Mouse (Mus musculus): Measurements from ENCODE around the gene Bmp7. TPM values are rescaled to one million over a fixed set of nuclear protein-coding genes. Genes with fewer than 3 reads are reported as not detected.

Bmp7 gene
- total RNA-seq, 2 experiments from 2014 or later = 0.23 to 0.45 TPM

DNA sequence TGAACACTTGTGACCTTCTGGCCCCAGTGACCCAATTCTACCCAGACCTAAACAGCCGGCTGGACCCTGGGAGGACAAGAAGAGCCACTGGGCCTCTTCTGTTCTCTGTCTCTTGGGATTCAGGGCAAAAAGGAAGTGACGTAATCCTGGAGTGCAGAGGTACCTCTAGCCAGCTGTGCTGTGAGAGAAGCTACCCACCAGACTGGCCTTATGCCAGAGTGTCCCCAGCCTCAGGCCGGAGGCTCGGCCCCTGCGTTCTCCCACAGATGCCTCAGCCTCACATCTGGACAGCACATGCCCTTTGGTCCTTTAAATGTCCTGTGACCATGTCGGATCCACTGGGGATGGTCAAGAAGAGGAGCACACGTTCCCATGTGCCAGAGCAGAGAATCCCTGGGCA is 54.3 kb downstream of the Bmp7 start:
- no peak for TF ChIP-seq CTCF (IDR thresholded peaks at IDR 0.05)
- Histone ChIP-seq H3K4me3 (no peak overlapping the region), H3K27ac (no peak overlapping the region)
- DNase-seq = no peak
- intact Hi-C loops (cut with DNase I) = no loop called here

DNA sequence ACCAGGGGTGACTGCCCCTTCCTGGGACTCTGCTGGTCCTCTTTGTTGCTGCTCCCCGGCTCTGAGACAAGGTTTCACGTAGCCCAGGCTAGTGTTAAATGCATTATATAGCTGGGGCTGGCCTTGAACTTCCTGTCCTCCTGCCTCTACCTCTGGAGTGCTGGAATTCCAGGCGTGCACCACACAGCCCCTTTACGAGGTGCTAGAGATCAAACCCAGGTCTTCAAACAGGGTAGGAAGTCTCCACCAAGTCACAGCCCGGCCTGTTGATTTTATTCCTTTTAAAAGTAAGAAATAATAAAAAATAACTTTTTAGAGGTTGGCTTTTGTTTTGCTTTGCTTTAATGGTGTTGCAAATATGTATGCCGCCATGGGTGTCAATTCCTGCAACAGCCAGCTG is 55.5 kb downstream of the Bmp7 start:
- no peak for TF ChIP-seq CTCF (IDR thresholded peaks at IDR 0.05)
- intact Hi-C loops (cut with DNase I) = no loop called here
- no peak for DNase-seq
- Histone ChIP-seq H3K4me3 (no peak overlapping the region), H3K27ac (no peak overlapping the region)

DNA sequence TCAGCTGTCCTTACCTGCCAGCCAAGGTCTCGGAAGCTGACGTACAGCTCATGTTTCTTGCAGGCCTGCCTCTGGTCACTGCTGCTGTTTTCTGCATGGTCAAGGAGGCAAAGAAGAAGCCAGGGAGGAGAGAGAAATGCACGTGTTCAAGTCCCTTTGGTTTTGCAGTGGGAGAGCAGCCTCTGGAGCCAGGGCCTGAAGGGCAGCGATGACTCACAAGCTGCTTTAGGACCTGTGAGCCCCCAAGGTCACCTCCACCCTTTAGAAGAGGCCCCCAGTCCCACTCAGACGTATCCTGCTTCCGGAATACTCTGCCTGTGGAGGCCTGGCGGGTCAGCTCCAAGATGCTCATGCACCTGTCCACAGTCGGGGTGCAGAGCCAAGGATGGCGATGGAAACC is 64.9 kb downstream of the Bmp7 start:
- TF ChIP-seq CTCF (IDR thresholded peaks at IDR 0.05) = no peak
- no peak overlapping the region for H3K27ac ChIP-seq
- intact Hi-C loops (cut with DNase I) = no loop called here

GRCm38 (mm10) chr2:172866356-172866755 is 73.8 kb downstream of the Bmp7 start:
- Histone ChIP-seq H3K27ac (no peak overlapping the region), H3K4me3 (no peak overlapping the region)
- TF ChIP-seq CTCF (IDR thresholded peaks at IDR 0.05) = no peak
- intact Hi-C loops (cut with DNase I) = no loop called here
- DNase-seq = no peak

More for the DNA sequence above, 64.9 kb downstream of the Bmp7 start:
- no peak for DNase-seq
- H3K4me3 ChIP-seq = no peak overlapping the region

- Histone ChIP-seq H3K4me3 (no peak overlapping the region), H3K27ac (no peak overlapping the region)
- no peak for TF ChIP-seq CTCF (IDR thresholded peaks at IDR 0.05)
- DNase-seq = no peak
- intact Hi-C loops (cut with DNase I) = no loop called here
Measured at GRCm38 (mm10) chr2:172865165-172865564, 75.0 kb downstream of the Bmp7 start.

GRCm38 (mm10) chr2:172864566-172864965 is 75.6 kb downstream of the Bmp7 start:
- DNase-seq = no peak
- no peak for TF ChIP-seq CTCF (IDR thresholded peaks at IDR 0.05)
- no peak overlapping the region for H3K4me3 ChIP-seq
- no peak overlapping the region for H3K27ac ChIP-seq
- intact Hi-C loops (cut with DNase I) = no loop called here

DNA sequence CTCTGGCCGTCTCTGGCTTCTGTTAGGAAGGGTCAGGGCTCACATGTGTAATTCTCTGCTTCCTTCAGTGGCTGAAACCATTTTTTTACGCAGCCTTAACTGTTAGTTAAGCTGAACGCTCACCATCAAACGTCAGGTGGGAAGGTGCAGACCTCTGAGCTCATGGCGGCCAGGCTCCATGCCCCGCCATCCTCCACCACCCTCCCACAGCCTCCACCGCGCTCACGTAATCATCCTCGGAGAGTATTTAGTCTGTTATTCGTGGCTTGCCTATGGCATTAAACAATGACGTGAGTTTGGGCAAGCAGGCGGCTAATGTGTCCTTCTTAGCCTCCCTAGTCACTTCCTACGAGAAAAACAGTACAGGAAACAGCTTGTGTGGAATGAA is 76.7 kb downstream of the Bmp7 start:
- intact Hi-C loops (cut with DNase I) = no loop called here
- Histone ChIP-seq H3K27ac (no peak overlapping the region), H3K4me3 (no peak overlapping the region; the same call in 1 of the 2 replicates)
- no peak for DNase-seq
- TF ChIP-seq CTCF (IDR thresholded peaks at IDR 0.05) = no peak

DNA sequence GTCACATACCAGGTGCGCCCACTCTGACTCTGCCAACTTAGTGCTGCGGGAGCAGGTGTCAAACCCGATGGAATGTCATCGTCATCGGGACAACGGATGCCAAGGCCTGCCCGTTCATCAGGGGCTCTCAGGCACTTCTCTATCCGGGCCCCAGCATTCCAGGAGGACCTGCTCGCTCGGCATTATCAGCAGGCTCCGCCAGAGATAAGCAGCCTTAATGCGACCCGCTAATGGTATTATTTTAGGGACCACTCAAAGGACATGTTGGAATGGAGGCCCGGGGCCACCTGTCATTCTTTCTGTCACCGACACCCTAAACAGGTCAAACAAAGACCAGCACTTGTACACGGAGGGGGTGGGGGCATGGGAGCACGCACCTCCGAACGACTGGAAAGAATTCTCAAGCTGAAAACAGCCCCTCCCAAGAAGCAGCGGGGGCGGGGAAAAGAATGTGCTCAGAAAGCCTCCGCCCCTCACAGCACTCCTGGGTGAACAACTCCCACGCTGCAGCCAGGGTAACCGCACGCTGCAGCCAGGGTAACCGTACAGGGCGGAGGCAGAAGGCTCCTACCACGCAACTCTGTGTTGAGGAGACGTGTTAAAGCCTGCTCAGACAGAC is 77.2 kb downstream of the Bmp7 start:
- no peak overlapping the region; the same call in 1 of the 2 replicates for H3K4me3 ChIP-seq
- intact Hi-C loops (cut with DNase I) = no loop called here
- no peak for TF ChIP-seq CTCF (IDR thresholded peaks at IDR 0.05)
- peak; percentile 40 for DNase-seq
- 0 out of 2 replicates have a peak overlapping the region, but pooled peaks have one; percentile 8 for H3K27ac ChIP-seq

DNA sequence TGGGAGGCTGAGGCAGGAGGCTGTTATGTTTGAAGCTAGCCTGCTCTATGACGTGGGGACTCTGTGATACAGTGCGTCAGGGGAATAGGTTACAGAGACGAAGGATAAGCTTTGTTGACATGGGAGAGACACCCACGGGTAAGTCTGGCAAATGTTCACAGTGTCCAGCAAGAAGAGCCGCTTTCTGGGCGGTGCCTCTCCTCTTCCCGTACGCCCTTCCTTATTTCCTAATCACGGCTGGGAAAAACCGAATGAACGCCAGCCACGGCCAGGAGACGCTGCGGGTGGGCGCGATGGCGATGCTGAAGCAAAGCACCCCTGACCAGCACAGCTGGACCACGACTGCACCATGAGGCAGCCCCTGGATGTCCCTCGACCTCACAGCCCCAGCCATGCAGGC is 77.7 kb downstream of the Bmp7 start:
- intact Hi-C loops (cut with DNase I) = no loop called here
- Histone ChIP-seq H3K27ac (0 out of 2 replicates have a peak overlapping the region, but pooled peaks have one; percentile 8), H3K4me3 (no peak overlapping the region)
- no peak for TF ChIP-seq CTCF (IDR thresholded peaks at IDR 0.05)
- no peak for DNase-seq

GRCm38 (mm10) chr2:172861590-172861989 is 78.5 kb downstream of the Bmp7 start:
- no peak overlapping the region for H3K4me3 ChIP-seq
- intact Hi-C loops (cut with DNase I) = no loop called here
- no peak overlapping the region for H3K27ac ChIP-seq
- no peak for DNase-seq
- no peak for TF ChIP-seq CTCF (IDR thresholded peaks at IDR 0.05)

- no peak overlapping the region for H3K4me3 ChIP-seq
- no peak overlapping the region for H3K27ac ChIP-seq
- no peak for TF ChIP-seq CTCF (IDR thresholded peaks at IDR 0.05)
- intact Hi-C loops (cut with DNase I) = no loop called here
- DNase-seq = no peak
Measured at GRCm38 (mm10) chr2:172860593-172860992, 79.5 kb downstream of the Bmp7 start.

DNA sequence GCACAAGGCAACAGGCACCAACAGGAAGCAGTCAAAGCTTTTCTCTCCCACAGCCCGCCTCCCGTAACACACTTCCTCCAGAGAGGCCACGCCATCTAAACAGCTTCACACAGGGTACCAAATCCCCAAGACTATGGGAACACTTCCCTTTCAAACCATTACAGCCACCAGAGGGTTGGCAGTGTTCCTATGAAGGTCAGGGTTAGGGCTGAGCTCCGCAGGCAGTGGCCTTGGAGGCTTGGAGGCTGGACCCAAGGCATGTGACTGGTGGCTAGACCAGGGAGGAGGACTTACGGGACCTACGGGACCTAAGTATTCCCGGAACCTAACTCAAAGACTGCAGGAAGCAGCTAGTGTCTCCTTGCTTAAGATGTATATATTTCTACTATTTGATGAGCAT is 80.0 kb downstream of the Bmp7 start:
- no peak overlapping the region for H3K27ac ChIP-seq
- TF ChIP-seq CTCF (IDR thresholded peaks at IDR 0.05) = no peak
- H3K4me3 ChIP-seq = no peak overlapping the region
- no peak for DNase-seq
- intact Hi-C loops (cut with DNase I) = no loop called here

- no peak for TF ChIP-seq CTCF (IDR thresholded peaks at IDR 0.05)
- intact Hi-C loops (cut with DNase I) = no loop called here
- DNase-seq = no peak
- Histone ChIP-seq H3K4me3 (no peak overlapping the region), H3K27ac (no peak overlapping the region)
Measured at GRCm38 (mm10) chr2:172857048-172857447, 83.1 kb downstream of the Bmp7 start.

GRCm38 (mm10) chr2:172856549-172856948 is 83.6 kb downstream of the Bmp7 start:
- no peak for TF ChIP-seq CTCF (IDR thresholded peaks at IDR 0.05)
- no peak for DNase-seq
- no peak overlapping the region for H3K27ac ChIP-seq
- H3K4me3 ChIP-seq = no peak overlapping the region
- intact Hi-C loops (cut with DNase I) = no loop called here

Measured in gastrocnemius, adult 2 months (tissue).